Mouse (Mus musculus) limb, embryonic 14.5 days (tissue): ENCODE results near the gene Adnp. TPM values are rescaled to one million over a fixed set of nuclear protein-coding genes. Genes with fewer than 3 reads are reported as not detected.

Experiments
- ATAC-seq: fragments of 200-750 bp; cut with Nextera tagmentation; 2 replicates; pipeline ENCODE4 v1.8.0; 2017; ENCODE audit warnings: low read depth, moderate number of reproducible peaks, moderate TSS enrichment; ENCODE audit not compliant: low FRiP score
- DNase-seq: peaks from one replicate; pipeline ENCODE4 v3.0.0-alpha.2; 2015; ENCODE audit warnings: low spot score
- H3K27ac ChIP-seq: fragments of 300-500 bp; sonication (generic); replicated peaks from 2 replicates; pipeline ENCODE4 v1.5.1; 2014; ENCODE audit warnings: low read depth, mild to moderate bottlenecking, low read length, moderate library complexity, mixed read lengths
- H3K27me3 ChIP-seq: fragments of 300-500 bp; sonication (generic); 2 replicates; pipeline ENCODE4 v1.6.1; 2014; ENCODE audit warnings: low read length, mixed read lengths; ENCODE audit not compliant: control insufficient read depth, insufficient read depth
- H3K36me3 ChIP-seq: fragments of 300-500 bp; sonication (generic); 2 replicates; pipeline ENCODE4 v1.6.1; 2014; ENCODE audit warnings: mild to moderate bottlenecking, low read length, moderate library complexity, mixed read lengths; ENCODE audit not compliant: control insufficient read depth, insufficient read depth
- H3K4me1 ChIP-seq: fragments of 300-500 bp; sonication (generic); 2 replicates; pipeline ENCODE4 v1.6.1; 2014; ENCODE audit warnings: antibody characterized with exemption, low read length, mixed read lengths; ENCODE audit not compliant: control insufficient read depth, insufficient read depth
- H3K4me2 ChIP-seq: fragments of 300-500 bp; sonication (generic); replicated peaks from 2 replicates; pipeline ENCODE4 v1.6.1; 2014; ENCODE audit warnings: low read depth, mild to moderate bottlenecking, low read length, moderate library complexity; ENCODE audit not compliant: severe bottlenecking
- H3K4me3 ChIP-seq: fragments of 300-500 bp; sonication (generic); replicated peaks from 2 replicates; pipeline ENCODE4 v1.5.1; 2014; ENCODE audit warnings: low read length
- H3K9ac ChIP-seq: fragments of 300-500 bp; sonication (generic); 2 replicates; pipeline ENCODE4 v1.6.1; 2014; ENCODE audit warnings: mild to moderate bottlenecking, low read depth, low read length, moderate library complexity; ENCODE audit not compliant: severe bottlenecking
- H3K9me3 ChIP-seq: fragments of 300-500 bp; sonication (generic); 2 replicates; pipeline ENCODE4 v1.6.1; 2016; ENCODE audit warnings: low read length; ENCODE audit not compliant: control insufficient read depth
- POLR2A ChIP-seq: fragments of 200-500 bp; IDR thresholded peaks from 2 replicates; pipeline ENCODE4 v1.8.0; 2012; ENCODE audit warnings: inconsistent platforms, mild to moderate bottlenecking, moderate library complexity, borderline replicate concordance; ENCODE audit not compliant: insufficient read depth, insufficient read length; ENCODE audit errors: extremely low read depth
- WGBS: fragments of 180-500 bp; shearing (Covaris S2); extraction: QIAGEN DNeasy Blood & Tissue Kit; methylation state at CpG from one replicate; pipeline ENCODE4 v1.1.7; 2014; 5-methylcytosine and 5-hydroxymethylcytosine counted together
- microRNA-seq: library from miRNA; unstranded; fragments of <30 nt; microRNA quantifications from one replicate; pipeline ENCODE4, GENCODE M21; 2016
- polyA plus RNA-seq, 2 experiments: library from polyadenylated mRNA; depleted of rRNA in 1 of 2; stranded (reverse) in 1 of 2; unstranded in 1 of 2; fragments of >200 nt; fragmentation: Nextera tagmentation in 1 of 2; extraction: Ambion mirVana in 1 of 2; gene quantifications; 2 replicates each; pipeline versions ENCODE4 v1.2.1 to v1.2.3; 2012 to 2014

Gene Adnp
- polyA plus RNA-seq, 2 experiments, result 8.5 to 61.5 TPM

- no peaks in the 10 kb centered on the region for H3K9me3 ChIP-seq
- DNase-seq (no peak), ATAC-seq (no peak)
- no peaks in the 10 kb centered on the region for H3K4me1 ChIP-seq
- no peak overlapping the region for H3K9ac ChIP-seq
- H3K27ac ChIP-seq, result no peak overlapping the region
- H3K27me3 ChIP-seq, result no peaks in the 10 kb centered on the region
- no peak overlapping the region for H3K4me2 ChIP-seq
- 86% methylated on average over 15 of the region's 15 CpGs for WGBS
- no peak for TF ChIP-seq POLR2A
- no peaks in the 10 kb centered on the region for H3K36me3 ChIP-seq
- H3K4me3 ChIP-seq, result no peak overlapping the region
Observed at GRCm38 (mm10) chr2:168137161-168137560, 69.8 kb downstream of the Adnp start.

Small RNA genes within 50 kb of the gene (microRNA-seq; reads per million reads assigned to microRNA genes)
- gene Gm24561, result not detected

Other genes with a start within 250 kb of the Adnp start
- gene Ripor3, start 196.5 kb downstream of the Adnp start, polyA plus RNA-seq (2012; rRNA removed), result 21.0 and 24.8 TPM in 2 replicates
- gene Ripor3, start 196.5 kb downstream of the Adnp start, polyA plus RNA-seq (2014; fragmentation: Nextera tagmentation; extraction: Ambion mirVana), result 5.3 TPM in 2 replicates
- 3.7 and 4.0 TPM in 2 replicates for gene Pard6b, start 126.1 kb downstream of the Adnp start, polyA plus RNA-seq (2012; rRNA removed)
- 4.0 and 4.1 TPM in 2 replicates for gene Pard6b, start 126.1 kb downstream of the Adnp start, polyA plus RNA-seq (2014; fragmentation: Nextera tagmentation; extraction: Ambion mirVana)
- 14.5 and 28.6 TPM in 2 replicates for gene Gm20716, start 23.3 kb upstream of the Adnp start, polyA plus RNA-seq (2012; rRNA removed)
- gene Gm20716, start 23.3 kb upstream of the Adnp start, polyA plus RNA-seq (2014; fragmentation: Nextera tagmentation; extraction: Ambion mirVana), result 22.9 and 27.8 TPM in 2 replicates
- 15.7 and 18.4 TPM in 2 replicates for gene Dpm1, start 23.5 kb upstream of the Adnp start, polyA plus RNA-seq (2012; rRNA removed)
- 90.4 and 90.6 TPM in 2 replicates for gene Dpm1, start 23.5 kb upstream of the Adnp start, polyA plus RNA-seq (2014; fragmentation: Nextera tagmentation; extraction: Ambion mirVana)
- 12.2 and 16.5 TPM in 2 replicates for gene Mocs3, start 23.5 kb upstream of the Adnp start, polyA plus RNA-seq (2012; rRNA removed)
- 8.3 and 10.6 TPM in 2 replicates for gene Mocs3, start 23.5 kb upstream of the Adnp start, polyA plus RNA-seq (2014; fragmentation: Nextera tagmentation; extraction: Ambion mirVana)
- gene Kcng1, start 74.6 kb upstream of the Adnp start, polyA plus RNA-seq (2012; rRNA removed), result 0.59 and 1.1 TPM in 2 replicates
- gene Kcng1, start 74.6 kb upstream of the Adnp start, polyA plus RNA-seq (2014; fragmentation: Nextera tagmentation; extraction: Ambion mirVana), result 0.78 and 1.1 TPM in 2 replicates